Mouse (Mus musculus): ENCODE results near the gene Eif2ak4.

Eif2ak4 gene

GRCm38 (mm10) chr2:118404336-118404735 lies 15.9 kb downstream of the Eif2ak4 start:
- DNase-seq (ENCODE audit: low read depth, low spot score): no peak

GRCm38 (mm10) chr2:118405568-118405967 lies 17.1 kb downstream of the Eif2ak4 start:
- no peak for DNase-seq (ENCODE audit: low read depth, low spot score)

GRCm38 (mm10) chr2:118406811-118407210 lies 18.4 kb downstream of the Eif2ak4 start:
- DNase-seq (ENCODE audit: low read depth, low spot score): no peak

- no peak for DNase-seq (ENCODE audit: low read depth, low spot score)
Observed at GRCm38 (mm10) chr2:118408336-118408895, 20.0 kb downstream of the Eif2ak4 start.

- no peak for DNase-seq (ENCODE audit: low read depth, low spot score)
Observed at GRCm38 (mm10) chr2:118412821-118413220, 24.4 kb downstream of the Eif2ak4 start.

GRCm38 (mm10) chr2:118415601-118416355 lies 27.4 kb downstream of the Eif2ak4 start:
- DNase-seq (ENCODE audit: low read depth, low spot score): no peak

GRCm38 (mm10) chr2:118418076-118418475 lies 29.7 kb downstream of the Eif2ak4 start:
- DNase-seq (ENCODE audit: low read depth, low spot score): no peak

- DNase-seq (ENCODE audit: low read depth, low spot score): no peak
Observed at GRCm38 (mm10) chr2:118421951-118422350, 33.5 kb downstream of the Eif2ak4 start.

- DNase-seq (ENCODE audit: low read depth, low spot score): no peak
Observed at GRCm38 (mm10) chr2:118422385-118422784, 34.0 kb downstream of the Eif2ak4 start.

GRCm38 (mm10) chr2:118428296-118428695 lies 39.9 kb downstream of the Eif2ak4 start:
- DNase-seq (ENCODE audit: low read depth, low spot score): no peak

GRCm38 (mm10) chr2:118429297-118429696 lies 40.9 kb downstream of the Eif2ak4 start:
- no peak for DNase-seq (ENCODE audit: low read depth, low spot score)

- no peak for DNase-seq (ENCODE audit: low read depth, low spot score)
Observed at GRCm38 (mm10) chr2:118430630-118431029, 42.2 kb downstream of the Eif2ak4 start.

GRCm38 (mm10) chr2:118431589-118431988 lies 43.2 kb downstream of the Eif2ak4 start:
- no peak for DNase-seq (ENCODE audit: low read depth, low spot score)

- no peak for DNase-seq (ENCODE audit: low read depth, low spot score)
Observed at GRCm38 (mm10) chr2:118442172-118442571, 53.8 kb downstream of the Eif2ak4 start.

- no peak for DNase-seq (ENCODE audit: low read depth, low spot score)
Observed at GRCm38 (mm10) chr2:118442723-118443122, 54.3 kb downstream of the Eif2ak4 start.

GRCm38 (mm10) chr2:118445696-118446674 lies 57.6 kb downstream of the Eif2ak4 start:
- no peak for DNase-seq (ENCODE audit: low read depth, low spot score)

- DNase-seq (ENCODE audit: low read depth, low spot score): no peak
Observed at GRCm38 (mm10) chr2:118448181-118448580, 59.8 kb downstream of the Eif2ak4 start.

GRCm38 (mm10) chr2:118451056-118451455 lies 62.6 kb downstream of the Eif2ak4 start:
- DNase-seq (ENCODE audit: low read depth, low spot score): no peak

GRCm38 (mm10) chr2:118457029-118457428 lies 68.6 kb downstream of the Eif2ak4 start:
- DNase-seq (ENCODE audit: low read depth, low spot score): no peak

GRCm38 (mm10) chr2:118457463-118458261 lies 69.2 kb downstream of the Eif2ak4 start:
- DNase-seq (ENCODE audit: low read depth, low spot score): no peak

GRCm38 (mm10) chr2:118461480-118462165 lies 73.2 kb downstream of the Eif2ak4 start:
- DNase-seq (ENCODE audit: low read depth, low spot score): no peak
